Mouse (Mus musculus) ES-Bruce4 (cell line): Measurements from ENCODE around the gene Nabp1. TPM values are rescaled to one million over a fixed set of nuclear protein-coding genes. Genes with fewer than 3 reads are reported as not detected.
A peak's percentile ranks its signal among the peaks of the same experiment; 100 is the strongest.

Experiments used
- H3K27ac ChIP-seq: 2 replicates; pipeline ENCODE4 v1.5.1; 2012; ENCODE audit warnings: low read length, inconsistent platforms; ENCODE audit not compliant: insufficient read depth
- H3K27me3 ChIP-seq: 2 replicates; pipeline ENCODE4 v1.6.1; 2012; ENCODE audit warnings: mild to moderate bottlenecking, low read length, inconsistent platforms; ENCODE audit not compliant: control insufficient read depth, poor library complexity, insufficient read depth, severe bottlenecking
- H3K36me3 ChIP-seq: 2 replicates; pipeline ENCODE4 v1.6.1; 2012; ENCODE audit warnings: inconsistent platforms, mild to moderate bottlenecking, low read length, moderate library complexity; ENCODE audit not compliant: control insufficient read depth, poor library complexity, insufficient read depth, severe bottlenecking
- H3K4me1 ChIP-seq: one replicate; pipeline ENCODE4 v1.8.1; 2011; ENCODE audit warnings: low read length; ENCODE audit not compliant: control insufficient read depth, insufficient read depth
- H3K4me3 ChIP-seq: 2 replicates; pipeline ENCODE4 v1.5.1; 2011; ENCODE audit warnings: low read depth, mild to moderate bottlenecking, low read length
- H3K9ac ChIP-seq: 2 replicates; pipeline ENCODE4 v1.6.1; 2012; ENCODE audit warnings: low read depth, mild to moderate bottlenecking, inconsistent platforms; ENCODE audit not compliant: poor library complexity, severe bottlenecking
- H3K9me3 ChIP-seq: replicated peaks from 2 replicates; pipeline ENCODE4 v1.6.1; 2012; ENCODE audit warnings: mild to moderate bottlenecking, low read length, inconsistent platforms; ENCODE audit not compliant: control insufficient read depth, poor library complexity, insufficient read depth, severe bottlenecking
- CTCF ChIP-seq: IDR thresholded peaks from one replicate; pipeline ENCODE4 v1.8.1; 2011; ENCODE audit warnings: low read depth, low read length
- EP300 ChIP-seq: IDR thresholded peaks from 2 replicates; pipeline ENCODE4 v1.6.1; 2011; ENCODE audit warnings: low read depth, low read length; ENCODE audit not compliant: insufficient read depth
- POLR2A ChIP-seq: IDR thresholded peaks from one replicate; pipeline ENCODE4 v1.8.1; 2011; ENCODE audit warnings: low read length; ENCODE audit not compliant: insufficient read depth
- polyA plus RNA-seq: library from polyadenylated mRNA; stranded (reverse); fragments of >200 nt; gene quantifications from 2 replicates; pipeline ENCODE4 v1.2.4, GENCODE M21; 2011; ENCODE audit warnings: low read depth; ENCODE audit not compliant: missing spikeins, insufficient read depth, insufficient read length

The Nabp1 gene
- polyA plus RNA-seq, 1 experiment: 145 TPM

- H3K36me3 ChIP-seq: no peaks in the 10 kb centered on the region
- H3K27me3 ChIP-seq: no peaks in the 10 kb centered on the region
- no peak overlapping the region for H3K4me3 ChIP-seq
- peak overlapping the region; percentile 41; the same call in 1 of the 2 replicates for H3K27ac ChIP-seq
- H3K9ac ChIP-seq: no peak overlapping the region
- no peak for TF ChIP-seq CTCF
- TF ChIP-seq EP300: no peak
- TF ChIP-seq POLR2A: no peak
- peaks cover 4% of the 10 kb centered on the region for H3K4me1 ChIP-seq
- H3K9me3 ChIP-seq: no peaks in the 10 kb centered on the region
Measured at GRCm38 (mm10) chr1:51508543-51508942, 30.3 kb upstream of the Nabp1 start.

- TF ChIP-seq POLR2A (no peak), CTCF (no peak), EP300 (no peak)
- H3K4me1 ChIP-seq: peaks cover 4% of the 10 kb centered on the region
- no peaks in the 10 kb centered on the region for H3K9me3 ChIP-seq
- no peaks in the 10 kb centered on the region for H3K27me3 ChIP-seq
- H3K36me3 ChIP-seq: no peaks in the 10 kb centered on the region
- no peak overlapping the region for H3K9ac ChIP-seq
- no peak overlapping the region for H3K27ac ChIP-seq
- no peak overlapping the region for H3K4me3 ChIP-seq
Measured at GRCm38 (mm10) chr1:51507436-51507835, 29.2 kb upstream of the Nabp1 start.

GRCm38 (mm10) chr1:51506236-51506635, 28.0 kb upstream of the Nabp1 start:
- Histone ChIP-seq H3K9me3 (no peaks in the 10 kb centered on the region), H3K36me3 (no peaks in the 10 kb centered on the region), H3K4me1 (peaks cover 4% of the 10 kb centered on the region), H3K27me3 (no peaks in the 10 kb centered on the region), H3K9ac (no peak overlapping the region), H3K27ac (no peak overlapping the region), H3K4me3 (no peak overlapping the region)
- TF ChIP-seq POLR2A (no peak), EP300 (no peak), CTCF (no peak)

GRCm38 (mm10) chr1:51505632-51506031, 27.4 kb upstream of the Nabp1 start:
- H3K9me3 ChIP-seq: no peaks in the 10 kb centered on the region
- no peak overlapping the region for H3K4me3 ChIP-seq
- no peak overlapping the region for H3K9ac ChIP-seq
- TF ChIP-seq CTCF (no peak), EP300 (no peak), POLR2A (no peak)
- peaks cover 4% of the 10 kb centered on the region for H3K4me1 ChIP-seq
- H3K36me3 ChIP-seq: no peaks in the 10 kb centered on the region
- H3K27ac ChIP-seq: no peak overlapping the region
- H3K27me3 ChIP-seq: no peaks in the 10 kb centered on the region

- no peaks in the 10 kb centered on the region for H3K27me3 ChIP-seq
- no peak for TF ChIP-seq EP300
- no peak for TF ChIP-seq CTCF
- no peak for TF ChIP-seq POLR2A
- H3K9ac ChIP-seq: no peak overlapping the region
- no peaks in the 10 kb centered on the region for H3K36me3 ChIP-seq
- no peak overlapping the region for H3K27ac ChIP-seq
- H3K4me1 ChIP-seq: no peaks in the 10 kb centered on the region
- H3K9me3 ChIP-seq: no peaks in the 10 kb centered on the region
- no peak overlapping the region for H3K4me3 ChIP-seq
Measured at GRCm38 (mm10) chr1:51503055-51503454, 24.8 kb upstream of the Nabp1 start.

GRCm38 (mm10) chr1:51502353-51502752, 24.1 kb upstream of the Nabp1 start:
- no peak for TF ChIP-seq EP300
- TF ChIP-seq POLR2A: no peak
- TF ChIP-seq CTCF: no peak
- Histone ChIP-seq H3K4me1 (no peaks in the 10 kb centered on the region), H3K27ac (no peak overlapping the region), H3K36me3 (no peaks in the 10 kb centered on the region), H3K27me3 (no peaks in the 10 kb centered on the region), H3K9me3 (no peaks in the 10 kb centered on the region), H3K9ac (no peak overlapping the region), H3K4me3 (no peak overlapping the region)
